Mouse (Mus musculus): ENCODE data around the gene Adgrv1.

GRCm38 (mm10) chr13:81646348-81646747 is 13.4 kb upstream of the Adgrv1 start:
- TF ChIP-seq CTCF (conservative IDR thresholded peaks at IDR 0.05; ENCODE audit: insufficient read depth, insufficient read length, low read depth, low read length) (no peak), POLR2A (IDR thresholded peaks at IDR 0.05; ENCODE audit: low read depth, low read length) (no peak)

All from kidney, adult 2 months (tissue).